Mouse (Mus musculus) ES-Bruce4 (cell line): ENCODE measurements around the gene Lmtk3.

ENCODE experiments used
- CTCF ChIP-seq: IDR thresholded peaks from one replicate; pipeline ENCODE4 v1.8.1; 2011; ENCODE audit warnings: low read depth, low read length
- EP300 ChIP-seq: IDR thresholded peaks from 2 replicates; pipeline ENCODE4 v1.6.1; 2011; ENCODE audit warnings: low read depth, low read length; ENCODE audit not compliant: insufficient read depth
- POLR2A ChIP-seq: IDR thresholded peaks from one replicate; pipeline ENCODE4 v1.8.1; 2011; ENCODE audit warnings: low read length; ENCODE audit not compliant: insufficient read depth

GRCm38 (mm10) chr7:45760151-45760550 is 23.4 kb upstream of the Lmtk3 start:
- TF ChIP-seq POLR2A (no peak), CTCF (no peak), EP300 (no peak)
